Mouse (Mus musculus) CH12.LX (cell line): ENCODE results near the gene Slc44a5. TPM values are rescaled to one million over a fixed set of nuclear protein-coding genes. Genes with fewer than 3 reads are reported as not detected.

Source experiments
- DNase-seq: peaks from one replicate; pipeline ENCODE4 v3.0.0-alpha.2; 2013; ENCODE audit errors: extremely low read depth
- H3K27ac ChIP-seq: 2 replicates; pipeline ENCODE4 v1.5.1; 2012; ENCODE audit warnings: low read depth, mild to moderate bottlenecking, control low read depth, moderate library complexity; ENCODE audit not compliant: insufficient read depth
- H3K27me3 ChIP-seq: replicated peaks from 2 replicates; pipeline ENCODE3; 2012; ENCODE audit warnings: inconsistent platforms
- H3K36me3 ChIP-seq, 2 experiments: replicated peaks in 1 of 2; 2 replicates each; pipeline versions ENCODE3 to v1.6.1; 2012; ENCODE audit warnings: inconsistent platforms in 1 of 2, low read length in 1 of 2, mild to moderate bottlenecking in 1 of 2, mixed read lengths in 1 of 2, moderate library complexity in 1 of 2; ENCODE audit not compliant: control insufficient read depth in 1 of 2, insufficient read depth in 1 of 2
- H3K4me1 ChIP-seq, 2 experiments: 2 replicates each; pipeline ENCODE4 v1.6.1; 2012; ENCODE audit warnings: inconsistent platforms in 1 of 2, moderate library complexity in 1 of 2; ENCODE audit not compliant: insufficient read depth in 2 of 2, control insufficient read depth in 1 of 2
- H3K4me2 ChIP-seq: 2 replicates; pipeline ENCODE4 v1.6.1; 2012; ENCODE audit warnings: low read depth, mild to moderate bottlenecking, control low read depth; ENCODE audit not compliant: poor library complexity, insufficient read depth, severe bottlenecking
- H3K4me3 ChIP-seq, 3 experiments: fragments of 150-350 bp in 1 of 3; sonication (generic) in 1 of 3; replicated peaks in 1 of 3; 2 replicates each; pipeline versions ENCODE3 to v1.5.1; 2011 to 2012; ENCODE audit warnings: low read depth in 2 of 3, low read length in 2 of 3, mild to moderate bottlenecking in 2 of 3, moderate library complexity in 2 of 3, control low read depth in 1 of 3, improper control_type of control experiment in 1 of 3, inconsistent platforms in 1 of 3, mixed read lengths in 1 of 3; ENCODE audit not compliant: poor library complexity in 1 of 3
- H3K79me2 ChIP-seq: replicated peaks from 2 replicates; pipeline ENCODE4 v1.6.1; 2012; ENCODE audit warnings: mild to moderate bottlenecking, moderate library complexity; ENCODE audit not compliant: control insufficient read depth, poor library complexity, insufficient read depth, severe bottlenecking; ENCODE audit errors: extremely low read depth
- H3K9ac ChIP-seq: 2 replicates; pipeline ENCODE4 v1.6.1; 2012; ENCODE audit warnings: low read depth, mild to moderate bottlenecking, control low read depth, moderate library complexity; ENCODE audit not compliant: insufficient read depth
- H3K9me3 ChIP-seq: replicated peaks from 2 replicates; pipeline ENCODE3; 2012; ENCODE audit warnings: low read length, inconsistent platforms, mixed read lengths
- MAFK ChIP-seq: IDR thresholded peaks from 2 replicates; pipeline ENCODE4 v1.6.1; 2011; ENCODE audit warnings: low read length, improper control_type of control experiment; ENCODE audit not compliant: insufficient replicate concordance
- RAD21 ChIP-seq: IDR thresholded peaks from 2 replicates; pipeline ENCODE4 v1.6.1; 2011; ENCODE audit warnings: low read depth, mild to moderate bottlenecking, low read length, improper control_type of control experiment, moderate library complexity
- SIN3A ChIP-seq: IDR thresholded peaks from 2 replicates; pipeline ENCODE4 v1.6.1; 2012; ENCODE audit warnings: low read length, improper control_type of control experiment, inconsistent platforms
- USF1 ChIP-seq: IDR thresholded peaks from 2 replicates; pipeline ENCODE4 v1.6.1; 2014; ENCODE audit warnings: low read depth, mild to moderate bottlenecking, inconsistent platforms, low read length, improper control_type of control experiment
- ZKSCAN1 ChIP-seq: IDR thresholded peaks from 2 replicates; pipeline ENCODE4 v1.6.1; 2012; ENCODE audit warnings: low read depth, inconsistent platforms, low read length, improper control_type of control experiment, borderline replicate concordance
- dilution Hi-C: fragments of 300-500 bp; cut with MboI; formaldehyde crosslinking; loops from 2 replicates; pipeline ENCODE4 v1.14.3; 2020; ENCODE audit warnings: low sequenced_read_pairs; ENCODE audit not compliant: extremely low pct_unique_long_range_greater_than_20kb, extremely low pct_ligation_motif_present
- in situ Hi-C: fragments of 300-500 bp; cut with MboI; formaldehyde crosslinking; loops from 3 replicates; pipeline ENCODE4 v1.14.3; 2019; ENCODE audit warnings: low sequenced_read_pairs, low pct_ligation_motif_present, low pct_unique_long_range_greater_than_20kb, mixed read lengths
- polyA plus RNA-seq: library from polyadenylated mRNA; unstranded; fragments of >175 nt; gene quantifications from 2 replicates; pipeline ENCODE4 v1.2.1, GENCODE M21; 2012; ENCODE audit warnings: low read depth; ENCODE audit not compliant: insufficient read length
- total RNA-seq, 2 experiments: library from RNA; depleted of rRNA; stranded (reverse); fragments of 300-350 nt in 1 of 2; fragments of >200 nt in 1 of 2; gene quantifications; 2 replicates each; pipeline ENCODE4 v1.2.3; 2012 to 2014

The Slc44a5 gene
- total and polyA plus RNA-seq, 3 experiments = not detected

- Histone ChIP-seq H3K4me1 (peaks cover 6 to 7% of the 10 kb centered on the region in 2 experiments), H3K27ac (no peak overlapping the region), H3K9me3 (peaks cover 5% of the 10 kb centered on the region), H3K27me3 (no peaks in the 10 kb centered on the region), H3K79me2 (no peaks in the 10 kb centered on the region), H3K4me3 (no peak overlapping the region), H3K4me2 (no peak overlapping the region), H3K9ac (no peak overlapping the region), H3K36me3 (no peaks in the 10 kb centered on the region)
- no peak for TF ChIP-seq SIN3A
- in situ Hi-C loops = no loop called here
- dilution Hi-C loops = no loop called here
- no peak for DNase-seq
Observed at GRCm38 (mm10) chr3:153999797-154000528, 26.7 kb downstream of the Slc44a5 start.

- Histone ChIP-seq H3K9ac (no peak overlapping the region), H3K4me3 (no peak overlapping the region), H3K79me2 (no peaks in the 10 kb centered on the region), H3K36me3 (no peaks in the 10 kb centered on the region), H3K4me1 (peaks cover 1 to 3% of the 10 kb centered on the region in 2 experiments), H3K4me2 (no peak overlapping the region), H3K27me3 (no peaks in the 10 kb centered on the region), H3K9me3 (peaks cover 5% of the 10 kb centered on the region), H3K27ac (no peak overlapping the region)
- dilution Hi-C loops = no loop called here
- TF ChIP-seq MAFK (peak; percentile 76), ZKSCAN1 (no peak)
- in situ Hi-C loops = no loop called here
- no peak for DNase-seq
Observed at GRCm38 (mm10) chr3:154001348-154001747, 28.1 kb downstream of the Slc44a5 start.

GRCm38 (mm10) chr3:154046876-154047275 is 73.6 kb downstream of the Slc44a5 start:
- dilution Hi-C loops = no loop called here
- DNase-seq = no peak
- in situ Hi-C loops = no loop called here
- TF ChIP-seq MAFK (no peak), RAD21 (no peak), USF1 (no peak), SIN3A (no peak)
- H3K4me1 ChIP-seq = no peaks in the 10 kb centered on the region
- H3K36me3 ChIP-seq = no peaks in the 10 kb centered on the region
- H3K79me2 ChIP-seq = no peaks in the 10 kb centered on the region
- no peak overlapping the region for H3K4me2 ChIP-seq
- no peaks in the 10 kb centered on the region for H3K27me3 ChIP-seq
- no peak overlapping the region for H3K9ac ChIP-seq
- H3K4me3 ChIP-seq = no peak overlapping the region
- H3K27ac ChIP-seq = no peak overlapping the region
- H3K9me3 ChIP-seq = no peaks in the 10 kb centered on the region
